Mouse (Mus musculus) bone marrow macrophage, adult 2 months (primary cell): ENCODE measurements around the gene Mtf1.

Experiments
- CTCF ChIP-seq: IDR thresholded peaks from 2 replicates; pipeline ENCODE4 v1.5.1; 2012; ENCODE audit warnings: low read depth, mild to moderate bottlenecking, low read length, moderate library complexity
- POLR2A ChIP-seq: IDR thresholded peaks from 2 replicates; pipeline ENCODE4 v1.6.1; 2012; ENCODE audit warnings: mild to moderate bottlenecking, low read depth, low read length, borderline replicate concordance

GRCm38 (mm10) chr4:124890831-124891230 lies 88.9 kb downstream of the Mtf1 start:
- TF ChIP-seq POLR2A (no peak), CTCF (no peak)
